Mouse (Mus musculus) adipocyte (in vitro differentiated cells): ENCODE measurements around the gene Lif.

Experiments used
- DNase-seq: peaks from one replicate; pipeline ENCODE4 v3.0.0-alpha.2; 2016; ENCODE audit warnings: low spot score

Lif gene

DNA sequence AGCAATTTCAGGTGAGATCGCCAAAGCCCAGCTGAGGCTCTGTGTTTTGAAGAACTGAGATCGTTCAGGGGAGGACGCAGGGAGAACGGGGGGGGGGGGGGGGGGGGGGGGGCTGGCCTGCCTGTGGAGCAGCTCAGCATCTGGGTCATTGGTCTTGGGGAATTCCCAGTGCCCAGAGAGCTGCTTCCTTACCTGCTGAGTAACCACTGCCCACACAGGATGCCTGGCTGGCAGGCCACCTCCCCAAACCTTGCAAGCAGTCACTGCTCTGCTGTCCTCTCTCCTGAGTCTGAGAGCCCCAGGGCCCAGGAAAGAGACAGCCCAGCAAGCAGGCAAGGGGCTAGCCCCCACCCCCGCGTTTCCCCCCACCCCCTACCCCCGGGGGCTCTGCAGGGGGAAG, 5.5 kb downstream of the Lif start:
- no peak for DNase-seq

GRCm38 (mm10) chr11:4263296-4263695, 5.9 kb downstream of the Lif start:
- peak; percentile 22 for DNase-seq

- peak; percentile 46 for DNase-seq
Measured at GRCm38 (mm10) chr11:4264066-4264465, 6.7 kb downstream of the Lif start.

DNA sequence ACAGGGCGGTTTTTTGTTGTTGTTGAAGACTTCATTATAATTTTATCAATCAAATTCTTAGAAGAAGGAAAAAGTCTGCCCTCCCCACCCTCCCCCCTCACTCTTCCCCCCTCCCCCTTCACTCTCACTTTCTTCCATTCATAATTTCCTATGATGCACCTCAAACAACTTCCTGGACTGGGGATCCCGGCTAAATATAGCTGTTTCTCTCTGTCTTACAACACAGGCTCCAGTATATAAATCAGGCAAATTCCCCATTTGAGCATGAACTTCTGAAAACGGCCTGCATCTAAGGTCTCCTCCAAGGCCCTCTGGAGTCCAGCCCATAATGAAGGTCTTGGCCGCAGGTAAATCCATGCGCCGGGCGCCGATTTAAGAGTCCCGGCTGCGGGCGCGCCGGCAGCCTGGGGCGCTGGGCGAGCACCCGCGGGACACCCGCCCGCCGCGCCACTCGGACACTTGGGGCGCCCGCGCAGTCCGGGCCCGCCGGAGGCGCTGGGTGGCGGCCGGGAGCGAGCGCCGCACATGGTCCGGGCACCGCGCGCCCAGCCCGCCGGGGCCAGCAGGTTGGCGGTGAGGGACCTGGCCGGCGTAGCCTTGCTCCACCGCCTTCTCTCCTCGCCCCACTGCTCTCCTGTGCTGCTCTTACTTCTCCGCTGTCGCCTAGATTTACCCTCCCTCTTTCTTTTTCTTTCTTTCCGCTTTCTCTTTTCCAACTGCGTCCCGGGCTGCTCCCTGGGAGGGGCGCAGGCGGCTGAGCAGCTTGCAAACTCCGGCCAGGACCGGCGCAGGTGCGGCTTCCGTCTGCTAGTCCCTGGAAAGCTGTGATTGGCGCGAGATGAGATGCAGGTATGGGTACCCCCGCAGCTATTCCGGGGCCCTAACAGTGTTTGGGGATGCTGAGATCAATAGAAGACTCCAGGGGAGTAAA, 9.2 kb downstream of the Lif start:
- DNase-seq = no peak

GRCm38 (mm10) chr11:4267202-4267578, 9.8 kb downstream of the Lif start:
- no peak for DNase-seq

- DNase-seq = no peak
Measured at GRCm38 (mm10) chr11:4268500-4268899, 11.1 kb downstream of the Lif start.

- peak; percentile 23 for DNase-seq
Measured at GRCm38 (mm10) chr11:4270744-4271459, 13.5 kb downstream of the Lif start.

DNA sequence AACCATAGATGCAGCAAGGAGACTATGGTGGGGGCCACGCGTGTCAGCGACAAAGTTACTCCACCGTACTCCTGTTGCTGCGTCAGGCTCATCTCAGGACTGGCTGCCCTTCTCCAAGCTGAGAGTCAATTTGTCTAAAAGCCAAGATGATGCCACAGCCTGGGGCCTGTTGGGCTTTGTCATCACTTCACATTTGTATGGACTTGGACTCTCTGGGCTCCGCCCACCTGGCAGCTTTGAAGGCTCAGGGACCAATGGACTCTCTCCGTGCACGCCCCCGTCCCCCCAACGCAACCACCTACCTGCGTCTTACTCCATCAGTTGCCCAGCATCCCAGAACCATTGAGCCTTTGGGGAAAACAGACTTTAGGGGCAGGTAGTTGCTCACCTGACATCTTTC, 14.2 kb downstream of the Lif start:
- DNase-seq = no peak

DNA sequence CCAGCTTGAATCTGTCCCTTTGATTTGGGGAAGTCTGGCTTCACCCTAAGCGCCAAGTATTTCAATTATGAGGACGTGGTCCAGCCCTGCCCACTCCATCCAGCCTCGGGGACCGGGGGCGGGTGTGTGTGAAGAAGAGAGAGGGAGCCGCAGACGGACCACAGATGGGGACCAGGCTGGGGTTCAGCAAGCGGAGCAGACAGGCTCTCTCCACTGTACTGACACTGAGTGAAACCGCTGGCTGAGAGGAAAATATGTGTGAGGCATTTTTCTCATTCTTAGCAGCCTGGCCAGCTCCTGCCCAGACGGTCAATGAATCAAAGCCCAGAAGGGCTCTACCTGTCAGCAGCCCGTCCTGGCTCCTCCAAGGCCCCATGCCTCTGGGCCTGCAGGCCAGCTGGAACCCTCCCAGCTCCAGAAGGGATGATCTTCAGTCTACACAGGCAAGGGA, 19.1 kb downstream of the Lif start:
- no peak for DNase-seq

DNA sequence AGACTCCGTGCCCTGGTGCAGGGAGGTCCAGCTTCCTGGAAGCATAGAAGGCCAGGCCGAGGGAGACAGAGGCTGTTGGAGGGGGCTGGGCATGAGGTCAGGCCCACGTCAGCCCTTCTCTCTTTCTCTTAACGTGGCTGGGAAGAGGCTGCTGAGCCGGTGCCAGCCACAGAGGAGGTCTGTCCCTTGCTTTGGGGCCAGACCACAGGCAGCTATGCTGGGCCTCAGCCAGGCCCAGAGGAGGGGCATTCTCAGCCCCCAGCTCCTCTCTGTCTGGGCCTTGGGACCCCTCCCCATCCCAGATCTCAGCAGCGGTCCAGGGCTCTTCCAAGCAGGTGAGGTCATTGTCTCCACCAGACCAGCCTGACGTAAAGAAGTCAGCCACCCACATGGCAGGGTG, 22.6 kb downstream of the Lif start:
- no peak for DNase-seq

- DNase-seq = no peak
Measured at GRCm38 (mm10) chr11:4281852-4282251, 24.5 kb downstream of the Lif start.

DNA sequence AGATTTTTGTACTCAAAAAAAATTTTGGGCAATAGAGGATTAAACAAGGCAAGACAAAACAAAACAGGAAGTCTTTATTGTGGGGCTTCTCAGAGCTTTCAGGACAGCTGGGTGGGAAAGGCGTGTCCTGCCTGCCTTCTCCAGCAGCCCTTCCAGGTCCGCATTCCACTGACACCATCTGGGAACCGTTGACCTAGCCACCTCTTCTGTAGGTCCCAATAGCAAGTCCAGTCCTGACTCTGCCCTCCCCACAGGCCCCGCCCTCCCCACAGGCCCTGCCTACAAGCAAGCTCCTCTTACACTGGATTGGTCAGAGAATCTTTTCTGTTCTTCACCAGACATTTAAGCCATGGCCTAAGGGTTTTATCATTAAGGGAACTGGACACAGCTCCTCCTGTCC, 26.3 kb downstream of the Lif start:
- no peak for DNase-seq

GRCm38 (mm10) chr11:4289280-4289679, 31.9 kb downstream of the Lif start:
- no peak for DNase-seq

DNA sequence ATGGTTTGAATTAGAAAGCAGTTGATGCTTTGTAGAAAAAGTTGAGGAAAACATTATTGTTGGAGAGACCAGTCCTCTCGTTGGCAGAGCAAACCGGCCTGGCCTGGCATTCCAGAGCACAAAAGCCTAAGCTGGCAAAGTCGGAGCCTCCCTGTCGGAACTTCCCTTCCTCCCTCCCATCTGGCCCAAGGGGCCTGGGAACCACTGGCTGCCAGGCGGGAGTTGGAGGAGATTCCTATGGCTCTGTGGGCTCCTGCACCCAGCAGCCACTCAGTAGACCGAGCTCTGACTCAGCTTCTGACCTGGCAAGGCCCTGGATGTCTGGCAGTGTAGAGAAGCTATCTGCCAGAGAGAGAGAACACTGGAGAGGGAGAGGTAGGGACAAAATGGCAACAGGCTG, 34.3 kb downstream of the Lif start:
- DNase-seq = peak; percentile 83

DNA sequence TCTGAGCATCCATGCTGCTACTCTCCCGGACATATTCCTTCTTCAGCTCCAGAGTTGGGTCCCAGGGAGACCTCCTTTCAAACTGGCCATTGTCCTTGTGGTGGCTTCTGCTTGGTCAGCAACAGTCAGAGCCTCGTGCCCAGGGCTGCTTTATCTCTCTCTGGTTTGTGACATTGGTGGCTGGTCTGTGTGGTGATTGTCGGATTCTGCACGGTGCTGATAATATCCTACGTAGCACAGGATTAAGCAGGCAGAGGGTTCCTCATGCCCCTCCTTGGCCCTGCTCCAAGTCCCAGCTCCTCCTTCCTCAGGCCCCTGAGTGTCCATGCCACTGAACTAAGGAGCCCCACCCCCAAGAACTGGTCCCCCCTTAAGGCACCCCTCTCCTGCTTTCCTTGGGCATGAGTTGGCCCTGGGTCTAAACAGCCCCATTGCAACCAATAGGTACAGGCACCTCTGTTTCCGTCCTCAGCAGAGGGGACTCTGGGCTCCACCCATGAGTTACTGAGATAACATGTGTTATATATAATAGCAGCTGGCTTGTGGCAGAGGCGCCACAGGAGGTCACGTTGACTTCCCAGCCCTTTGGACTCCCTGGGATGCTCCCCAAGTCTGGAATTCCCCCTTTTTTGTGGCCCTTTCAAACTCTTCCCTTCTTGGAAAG, 35.0 kb downstream of the Lif start:
- no peak for DNase-seq

- DNase-seq = no peak
Measured at GRCm38 (mm10) chr11:4292888-4293247, 35.5 kb downstream of the Lif start.

GRCm38 (mm10) chr11:4293481-4293880, 36.1 kb downstream of the Lif start:
- DNase-seq = no peak

DNA sequence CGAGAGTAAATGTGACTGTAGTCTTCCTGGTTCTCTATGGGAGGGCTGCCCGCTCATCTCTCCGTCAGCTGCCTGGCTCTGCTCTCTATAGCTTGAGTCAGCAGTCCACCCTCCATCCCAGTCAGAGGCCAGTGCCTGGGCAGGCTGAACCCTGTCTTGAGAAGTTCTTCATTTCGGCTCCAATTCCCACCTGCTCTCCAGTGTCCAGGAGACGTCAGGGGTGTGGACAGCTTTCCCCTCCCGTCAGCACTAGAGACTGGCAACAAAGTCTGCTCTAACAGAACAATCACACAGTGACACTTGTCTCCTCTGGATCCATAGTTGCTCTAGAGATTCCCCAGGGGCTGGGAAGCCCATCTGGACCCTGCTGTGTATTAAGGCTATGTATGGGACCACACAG, 36.7 kb downstream of the Lif start:
- no peak for DNase-seq

DNA sequence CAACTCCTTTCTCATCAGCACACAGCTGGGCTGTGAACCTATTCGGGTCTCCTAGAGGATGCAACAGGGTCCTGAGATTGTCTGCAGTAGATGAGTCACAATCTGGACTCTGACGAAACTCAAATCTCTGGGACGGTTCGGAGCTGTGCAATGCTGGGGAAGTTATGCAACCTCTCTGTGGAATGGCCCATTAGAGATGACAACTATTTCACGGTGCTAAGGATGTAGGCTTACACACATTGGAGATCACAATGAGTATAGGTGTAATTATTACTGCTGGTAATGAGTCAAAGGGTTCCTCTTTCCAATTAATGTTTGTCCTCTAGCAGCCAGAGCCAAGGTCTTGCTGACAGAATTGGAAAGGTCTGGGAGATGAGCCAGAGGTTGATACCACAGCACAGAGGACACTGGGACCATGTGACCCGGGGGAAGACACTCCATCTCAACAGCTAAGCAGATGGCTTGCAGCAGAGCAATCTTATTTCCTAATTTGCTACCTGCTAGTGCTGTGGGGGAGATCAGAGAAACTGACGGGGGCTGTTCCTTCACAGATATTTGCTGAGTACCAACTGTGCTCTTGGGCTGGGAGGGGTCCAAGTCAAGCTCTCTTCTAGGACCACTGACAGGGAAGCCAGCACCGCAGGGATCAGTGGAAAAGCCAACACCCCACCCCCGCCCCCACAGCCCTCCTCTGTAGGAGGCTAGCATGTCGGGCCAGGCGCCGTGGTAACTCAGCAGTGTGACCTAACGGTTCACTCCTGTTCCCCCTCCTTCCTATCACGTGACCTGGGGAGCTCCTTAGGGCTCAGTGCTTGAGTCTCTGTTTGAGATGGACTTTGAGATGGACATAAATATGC, 37.4 kb downstream of the Lif start:
- peak; percentile 30 for DNase-seq

DNA sequence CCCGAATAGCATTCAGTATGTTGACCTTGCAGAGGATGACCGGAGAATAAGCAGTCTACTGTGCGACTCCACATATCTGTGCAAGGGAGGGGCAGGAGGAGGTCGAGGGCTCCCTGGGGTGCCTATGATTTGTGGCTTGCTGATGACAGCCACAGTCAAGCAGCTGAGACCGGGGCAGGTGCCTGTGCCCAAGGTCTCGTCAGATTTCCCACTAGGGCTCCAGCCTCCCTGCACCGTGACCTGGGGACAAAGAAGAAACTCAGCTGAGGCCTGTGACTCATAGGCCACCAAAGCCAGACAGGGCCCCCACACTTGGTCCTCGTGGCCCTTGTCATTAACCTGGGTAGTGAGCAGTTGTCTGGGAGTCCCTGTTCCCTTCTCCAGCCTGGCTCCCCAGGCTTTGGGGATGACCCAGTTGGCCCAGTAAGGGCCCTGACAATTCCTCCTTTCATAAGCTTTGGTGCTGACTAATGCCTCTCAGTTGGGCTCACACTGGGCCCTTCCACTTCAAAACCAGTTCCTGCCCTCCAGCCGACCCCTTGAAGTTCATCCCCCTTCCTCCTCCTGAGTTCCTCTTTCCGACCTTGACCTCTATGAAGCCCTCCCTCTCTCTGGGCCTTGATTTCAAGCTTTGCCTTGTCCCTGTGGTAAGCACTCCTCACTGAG, 39.4 kb downstream of the Lif start:
- DNase-seq = no peak

DNA sequence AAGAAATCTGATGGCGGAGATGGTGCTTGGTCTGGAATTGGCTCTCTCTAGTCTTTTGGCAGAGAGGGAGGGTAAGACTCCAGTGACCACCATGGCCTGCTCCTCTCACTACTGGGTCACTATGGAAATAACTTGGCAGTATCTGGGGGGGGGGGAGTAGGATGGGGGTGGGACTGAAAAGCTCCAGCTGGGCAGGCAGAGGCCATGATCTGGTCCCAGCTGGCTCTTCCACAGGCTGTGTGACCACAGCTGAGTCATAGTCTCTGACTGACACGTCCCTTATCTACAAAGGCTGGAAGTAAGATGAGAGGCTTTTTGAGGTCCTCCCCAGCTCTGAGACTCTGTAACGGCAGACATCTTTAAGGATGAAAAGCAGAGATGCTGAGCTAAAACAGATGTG, 40.4 kb downstream of the Lif start:
- no peak for DNase-seq
